ENCODE assay signal across 8 mouse cellular contexts in genomic region chr19:58395785-58396603, GRCm38 (mm10). TPM values are rescaled to one million over a fixed set of nuclear protein-coding genes. Genes with fewer than 3 reads are reported as not detected.
DNase-seq lines count a peak whose midpoint lies in the region; ATAC-seq and TF ChIP-seq lines count a peak whose summit lies in the region.
"Had no signal": no experiment of that assay in that cellular context is flagged by ENCODE, and none has a peak within 500 bp of the region (broad histone marks: within the 10 kb centered on the region; RNA-seq: fewer than 3 reads in every experiment).

No protein-coding gene starts in this region.

- no peaks in the 10 kb centered on the region for H3K4me1 ChIP-seq in megakaryocyte, embryonic 14.5 days
- H3K4me1 ChIP-seq in liver, embryonic 12.5 days, result peaks cover 4% of the 10 kb centered on the region; the same call in 1 of the 2 replicates
- no peaks in the 10 kb centered on the region; the same call in 1 of the 2 replicates for H3K4me1 ChIP-seq in stomach, postnatal 0 days (replicated peaks; ENCODE audit: control insufficient read depth, insufficient read depth)

- peak; percentile 40 for DNase-seq in forelimb bud, embryonic 11.5 days (ENCODE audit: low read depth, low spot score)
- peak; percentile 39 for DNase-seq in stomach, postnatal 0 days (ENCODE audit: low spot score)
- DNase-seq in cerebellum, adult 18-20 months, result no peak
- DNase-seq in adipocyte (ENCODE audit: low spot score), result no peak
- DNase-seq: cerebellum, postnatal 14 days had no signal

- H3K27me3 ChIP-seq in megakaryocyte, embryonic 14.5 days (replicated peaks), result no peaks in the 10 kb centered on the region
- H3K27me3 ChIP-seq in liver, embryonic 12.5 days (replicated peaks), result no peaks in the 10 kb centered on the region
- H3K27me3 ChIP-seq in stomach, postnatal 0 days (ENCODE audit: control insufficient read depth, insufficient read depth, low read length), result no peaks in the 10 kb centered on the region

- no peak overlapping the region for H3K9ac ChIP-seq in liver, embryonic 12.5 days
- no peak overlapping the region for H3K9ac ChIP-seq in stomach, postnatal 0 days (ENCODE audit: low read length)

- H3K27ac ChIP-seq in liver, embryonic 12.5 days, result peak overlapping the region; percentile 73
- H3K27ac ChIP-seq in stomach, postnatal 0 days (replicated peaks), result peak overlapping the region; percentile 40; the same call in 1 of the 2 replicates

- no peak for TF ChIP-seq CTCF in stomach, postnatal 0 days (IDR thresholded peaks at IDR 0.05; ENCODE audit: low read depth)

- H3K4me2 ChIP-seq in liver, embryonic 12.5 days, result peak overlapping the region; percentile 22; the same call in 1 of the 2 replicates
- no peak overlapping the region for H3K4me2 ChIP-seq in stomach, postnatal 0 days (replicated peaks; ENCODE audit: low read depth)

- H3K4me3 ChIP-seq in megakaryocyte, embryonic 14.5 days (replicated peaks), result peak overlapping the region; percentile 29
- H3K4me3 ChIP-seq in liver, embryonic 12.5 days, result no peak overlapping the region
- H3K4me3 ChIP-seq in stomach, postnatal 0 days (ENCODE audit: low read depth, low read length), result no peak overlapping the region

- ATAC-seq in megakaryocyte, adult 5-6 weeks (ENCODE audit: poor library complexity, severe bottlenecking), result no peak
- ATAC-seq in liver, embryonic 12.5 days, result peak; percentile 63
- ATAC-seq in stomach, postnatal 0 days (ENCODE audit: low FRiP score, low TSS enrichment), result peak; percentile 53

- TF ChIP-seq EP300 in stomach, postnatal 0 days (optimal IDR thresholded peaks at IDR 0.05), result no peak

- 50% methylated on average over 16 of the region's 16 CpGs for WGBS in liver, embryonic 12.5 days (ENCODE audit: insufficient replicate concordance)
- 58% methylated on average over 16 of the region's 16 CpGs for WGBS in stomach, postnatal 0 days

- peaks cover 9% of the 10 kb centered on the region for H3K9me3 ChIP-seq in megakaryocyte, embryonic 14.5 days
- H3K9me3 ChIP-seq in liver, embryonic 12.5 days (replicated peaks), result no peaks in the 10 kb centered on the region
- no peaks in the 10 kb centered on the region for H3K9me3 ChIP-seq in stomach, postnatal 0 days (ENCODE audit: control insufficient read depth, low read length)

- H3K36me3 ChIP-seq in megakaryocyte, embryonic 14.5 days (replicated peaks; ENCODE audit: low read length), result no peaks in the 10 kb centered on the region
- no peaks in the 10 kb centered on the region for H3K36me3 ChIP-seq in liver, embryonic 12.5 days
- H3K36me3 ChIP-seq in stomach, postnatal 0 days (ENCODE audit: control insufficient read depth, insufficient read depth, low read length), result no peaks in the 10 kb centered on the region

RNA-seq across cellular contexts. Expression of gene Gfra1, which starts 59.7 kb away (rescaled TPM):
- not detected in 2 replicates for polyA plus RNA-seq in megakaryocyte, embryonic 14.5 days (2012; ENCODE audit: insufficient read depth, low replicate concordance)
- 0.21 TPM in 1 of 2 replicates, not detected in the other for total RNA-seq in megakaryocyte, adult 5-6 weeks (2015)
- 0.28 and 0.48 TPM in 2 replicates for total RNA-seq in megakaryocyte, adult 5-6 weeks (2017)
- polyA plus RNA-seq in liver, embryonic 12.5 days (2016; fragmentation: Nextera tagmentation; extraction: Ambion mirVana), result 9.1 and 9.2 TPM in 2 replicates
- polyA plus RNA-seq in stomach, postnatal 0 days (2015; fragmentation: Nextera tagmentation; extraction: Ambion mirVana), result 7.7 and 9.1 TPM in 2 replicates

Comparison
In these comparisons a context has a peak if more than half of its experiments do, and no peak if none do; other contexts are left out.
1. DNase-seq: peak in forelimb bud, embryonic 11.5 days (single experiment) and stomach, postnatal 0 days (single experiment); none in cerebellum, adult 18-20 months (0 of 2) and adipocyte (single experiment).